Mouse (Mus musculus) NIH3T3 (cell line): ENCODE data around the gene Tmub2.
"Not testable (repeated sequence)": the region's sequence is repeated elsewhere in the genome, so short reads cannot be mapped to it uniquely, and the experiment has no call there.

Experiments used
- DNase-seq: peaks from one replicate; pipeline ENCODE4 v3.0.0-alpha.2; 2012; ENCODE audit warnings: low read depth

The Tmub2 gene

DNA sequence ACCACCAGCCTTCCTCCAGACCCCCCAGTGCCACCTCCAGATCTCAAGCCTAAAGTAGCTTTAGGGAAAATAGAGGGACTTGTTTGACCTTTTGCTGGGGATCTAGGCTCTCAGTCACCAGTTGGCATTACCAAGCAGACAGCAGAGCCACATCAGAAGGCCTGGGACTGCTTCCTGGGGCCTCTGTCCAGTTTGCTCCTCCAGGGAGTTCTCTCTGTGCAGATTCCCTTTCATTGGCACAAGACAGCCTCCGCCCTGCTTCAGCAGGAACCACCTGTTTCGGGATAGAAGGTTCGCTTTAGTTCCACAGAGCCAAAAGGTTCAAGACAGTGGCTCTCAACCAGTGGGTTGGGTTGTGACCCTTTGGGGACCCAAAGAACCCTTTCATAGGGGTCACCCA lies 5.1 kb upstream of the Tmub2 start:
- no peak for DNase-seq

DNA sequence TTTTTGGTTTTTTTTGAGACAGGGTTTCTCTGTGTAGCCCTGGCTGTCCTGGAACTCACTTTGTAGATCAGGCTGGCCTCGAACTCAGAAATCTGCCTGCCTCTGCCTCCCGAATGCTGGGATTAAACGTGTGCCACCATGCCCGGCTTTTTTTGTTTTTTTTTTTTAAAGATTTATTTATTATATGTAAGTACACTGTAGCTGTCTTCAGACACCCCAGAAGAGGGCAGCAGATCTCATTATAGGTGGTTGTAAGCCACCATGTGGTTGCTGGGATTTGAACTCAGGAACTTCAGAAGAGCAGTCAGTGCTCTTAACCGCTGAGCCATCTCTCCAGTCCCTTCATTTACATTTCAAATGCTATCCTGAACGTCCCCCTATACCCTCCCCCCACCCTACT lies 4.5 kb upstream of the Tmub2 start:
- DNase-seq, result not testable (repeated sequence)

DNA sequence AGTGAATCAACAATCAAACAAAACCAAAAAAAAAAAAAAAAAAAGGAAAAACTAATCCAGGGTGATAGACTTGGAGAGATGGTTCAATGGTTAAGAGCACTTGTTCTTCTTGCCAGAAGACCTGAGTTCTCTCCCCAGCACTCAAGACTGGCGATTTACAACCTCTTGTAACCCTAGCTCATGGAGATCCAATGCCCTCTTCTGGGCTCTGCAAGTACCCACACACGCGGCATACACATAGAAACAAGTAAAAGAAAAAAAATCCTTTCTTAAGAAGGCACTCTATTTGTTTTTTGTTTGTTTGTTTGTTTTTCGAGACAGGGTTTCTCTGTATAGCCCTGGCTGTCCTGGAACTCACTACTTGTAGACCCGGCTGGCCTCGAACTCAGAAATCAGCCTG lies 809 bp upstream of the Tmub2 start:
- no peak for DNase-seq

- no peak for DNase-seq
These were observed 534 bp downstream of the Tmub2 start for GRCm38 (mm10) chr11:102285095-102285834.

- DNase-seq, result no peak
These were observed 2.8 kb downstream of the Tmub2 start for GRCm38 (mm10) chr11:102287485-102287884.

DNA sequence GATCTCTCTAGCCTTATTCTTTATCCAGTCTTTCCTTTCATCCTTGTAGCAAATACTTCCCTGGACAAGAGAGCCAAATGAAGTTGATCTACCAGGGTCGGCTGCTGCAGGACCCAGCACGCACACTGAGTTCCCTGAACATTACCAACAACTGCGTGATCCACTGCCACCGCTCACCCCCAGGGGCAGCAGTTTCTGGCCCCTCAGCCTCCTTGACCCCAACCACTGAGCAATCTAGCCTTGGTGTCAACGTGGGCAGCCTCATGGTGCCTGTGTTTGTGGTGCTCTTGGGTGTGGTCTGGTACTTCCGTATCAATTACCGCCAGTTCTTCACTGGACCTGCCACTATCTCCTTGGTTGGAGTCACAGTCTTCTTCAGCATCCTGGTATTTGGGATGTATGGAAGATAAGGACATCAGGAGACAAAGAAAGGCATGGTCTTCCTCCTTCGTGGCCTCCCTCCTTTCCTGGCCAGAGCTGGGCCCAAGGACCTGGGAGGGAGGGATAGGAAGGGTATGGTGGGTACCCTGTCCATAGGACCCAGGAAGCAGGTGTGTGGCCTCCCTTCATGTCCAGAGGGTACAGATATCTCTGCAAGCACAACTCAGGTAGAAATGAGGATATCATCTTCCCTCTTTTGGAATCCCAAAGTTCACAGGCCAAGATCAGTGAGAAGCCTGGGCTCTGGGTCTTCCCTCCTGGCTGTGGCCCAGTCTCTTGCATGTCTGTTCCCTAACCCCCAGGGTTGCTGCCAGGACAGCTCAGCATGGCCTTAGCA lies 3.5 kb downstream of the Tmub2 start:
- no peak for DNase-seq

DNA sequence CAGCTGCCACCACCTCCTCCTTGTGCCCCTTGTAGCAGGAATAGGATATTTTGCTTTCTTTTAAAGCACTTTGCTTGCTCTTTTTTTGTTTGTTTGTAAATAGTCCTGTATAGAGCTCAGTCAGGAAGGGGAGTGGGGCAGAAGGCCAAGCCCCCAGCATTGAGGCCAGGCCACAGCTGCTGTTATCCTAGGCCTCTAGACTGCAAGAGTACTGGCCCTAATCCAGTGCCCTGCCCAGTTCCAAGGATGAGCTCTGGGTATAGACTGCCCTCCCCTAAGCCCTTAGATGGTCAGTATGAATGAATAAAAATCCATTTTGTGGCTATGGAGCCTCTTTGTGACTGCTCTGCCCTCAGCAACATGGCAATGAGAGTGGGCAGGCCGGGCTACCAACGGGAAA lies 4.2 kb downstream of the Tmub2 start:
- DNase-seq, result no peak

DNA sequence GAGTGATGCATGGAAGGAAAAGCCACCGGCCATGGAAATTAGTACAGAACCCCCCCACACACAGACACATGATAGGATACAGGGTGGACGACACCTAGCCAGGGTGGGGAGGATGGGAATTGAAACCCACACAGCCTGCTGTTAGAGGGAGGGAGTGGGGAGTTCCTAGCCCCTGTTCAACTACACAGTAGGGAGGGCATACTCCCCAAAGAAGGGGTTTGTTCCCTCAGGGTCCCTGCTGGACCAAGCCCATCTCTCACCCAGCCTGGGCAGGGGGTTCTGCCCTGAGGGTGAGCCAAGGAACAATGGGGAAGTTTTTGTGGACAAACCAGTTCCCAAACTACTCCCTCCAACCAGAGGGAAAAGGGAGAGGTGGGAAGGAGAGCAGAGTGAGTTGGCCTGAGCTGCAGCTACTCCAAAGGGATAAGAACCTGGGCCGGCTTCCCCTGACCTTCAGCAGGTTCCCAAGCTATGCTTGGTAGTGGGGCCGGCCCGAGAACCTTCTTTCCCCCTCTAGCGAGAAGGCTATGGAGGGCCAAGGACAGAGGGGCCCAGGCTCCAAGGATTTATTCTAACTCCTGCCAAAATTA lies 4.9 kb downstream of the Tmub2 start:
- no peak for DNase-seq

DNA sequence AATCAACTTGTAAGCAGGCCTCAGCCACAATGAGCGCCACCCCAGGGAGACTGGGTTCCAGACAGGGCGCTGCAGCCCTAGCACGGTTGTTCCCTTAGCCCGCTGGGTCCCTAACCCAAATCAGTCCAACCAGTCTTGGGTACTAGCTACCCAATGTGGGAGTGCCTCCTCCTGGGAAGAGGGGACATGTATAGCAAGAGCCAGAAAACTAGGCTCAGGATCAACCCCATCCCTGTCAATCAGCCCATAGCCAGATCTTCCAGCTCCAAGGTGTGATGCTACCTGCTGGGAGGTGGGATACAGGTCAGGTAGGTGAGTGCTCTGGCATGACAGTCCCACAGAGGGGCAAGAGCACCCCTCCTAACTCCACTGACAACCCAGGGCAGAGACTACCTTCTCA lies 5.4 kb downstream of the Tmub2 start:
- no peak for DNase-seq

- no peak for DNase-seq
These were observed 6.4 kb downstream of the Tmub2 start for GRCm38 (mm10) chr11:102291051-102291535.

- DNase-seq, result no peak
These were observed 9.2 kb downstream of the Tmub2 start for GRCm38 (mm10) chr11:102293971-102294370.

- DNase-seq, result no peak
These were observed 9.7 kb downstream of the Tmub2 start for GRCm38 (mm10) chr11:102294416-102294815.

DNA sequence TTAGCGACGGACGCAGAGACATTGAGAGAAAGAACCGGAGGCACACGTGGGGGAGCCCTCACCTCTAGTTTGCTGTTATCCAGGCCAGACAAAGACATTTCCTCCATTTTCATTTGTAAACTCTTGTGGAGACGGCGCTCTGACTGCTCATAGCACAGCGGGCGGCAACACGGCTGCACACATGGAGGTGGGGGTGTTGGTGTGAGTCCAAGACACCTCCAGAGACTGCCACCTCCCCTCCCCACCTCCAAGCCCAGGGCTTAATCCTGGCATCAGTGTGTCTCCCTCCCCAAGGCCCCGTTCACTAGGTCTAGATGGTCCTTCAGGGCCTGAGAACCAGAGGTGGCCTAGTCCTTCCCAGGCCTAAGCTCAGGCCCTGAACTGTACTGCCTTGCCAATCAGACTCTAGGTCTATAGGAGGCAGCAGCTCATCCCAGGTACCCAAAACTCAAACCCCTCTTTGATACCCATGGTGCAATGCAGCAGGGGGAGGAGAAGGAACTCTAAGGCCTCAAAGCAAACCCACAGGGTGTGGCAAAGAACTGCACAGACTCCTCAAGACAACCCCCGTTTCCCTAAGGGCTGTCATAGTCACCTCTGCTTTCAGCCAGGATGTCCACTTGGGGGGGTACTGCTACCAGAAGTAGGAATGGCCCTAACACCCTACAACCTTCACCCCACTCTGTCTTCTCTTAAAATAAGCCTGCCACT lies 10.3 kb downstream of the Tmub2 start:
- peak; percentile 72 for DNase-seq

DNA sequence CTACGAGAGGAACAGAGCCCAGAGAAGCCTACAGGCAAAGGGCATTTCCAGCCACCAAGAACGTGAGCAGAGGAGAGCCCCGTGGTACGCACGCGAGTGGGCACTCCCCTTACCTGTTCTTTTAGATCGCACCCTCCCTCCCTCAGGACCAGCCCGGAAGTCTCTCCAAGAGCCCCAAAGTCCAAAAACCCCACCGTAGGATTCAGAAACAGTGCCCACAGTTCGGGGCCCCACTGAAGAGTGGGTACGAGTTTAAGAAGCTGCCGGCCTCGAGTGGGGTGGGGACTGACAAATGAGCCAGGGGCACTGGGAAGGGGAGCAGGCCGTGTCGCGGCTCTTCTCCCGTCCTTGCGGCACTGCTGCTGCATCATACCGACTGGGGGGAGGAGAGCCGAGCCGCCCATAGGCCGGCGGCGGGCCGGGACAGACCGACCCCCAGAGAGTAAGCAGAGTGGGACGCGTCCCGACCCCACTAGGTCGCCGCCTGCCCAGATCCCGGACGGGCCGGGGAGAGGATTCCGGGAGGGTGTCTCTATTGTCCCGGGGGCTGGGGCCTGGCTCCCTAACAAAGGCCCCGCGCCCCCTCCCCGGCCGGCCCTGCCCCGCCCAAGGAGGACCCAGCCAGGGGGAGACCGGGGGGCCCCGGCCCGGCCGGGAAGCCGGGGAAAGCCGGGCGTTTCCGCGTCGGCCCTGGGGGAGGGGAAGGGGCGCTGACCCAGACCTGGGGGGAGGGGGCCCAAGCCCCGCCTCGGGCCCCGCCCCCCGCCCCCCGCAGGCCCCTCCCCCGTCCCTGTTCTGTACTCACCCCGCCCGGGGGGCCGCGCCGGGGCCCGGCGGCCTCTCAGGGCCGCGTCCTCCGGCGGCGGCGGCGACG lies 11.1 kb downstream of the Tmub2 start:
- DNase-seq, result peak; percentile 80

DNA sequence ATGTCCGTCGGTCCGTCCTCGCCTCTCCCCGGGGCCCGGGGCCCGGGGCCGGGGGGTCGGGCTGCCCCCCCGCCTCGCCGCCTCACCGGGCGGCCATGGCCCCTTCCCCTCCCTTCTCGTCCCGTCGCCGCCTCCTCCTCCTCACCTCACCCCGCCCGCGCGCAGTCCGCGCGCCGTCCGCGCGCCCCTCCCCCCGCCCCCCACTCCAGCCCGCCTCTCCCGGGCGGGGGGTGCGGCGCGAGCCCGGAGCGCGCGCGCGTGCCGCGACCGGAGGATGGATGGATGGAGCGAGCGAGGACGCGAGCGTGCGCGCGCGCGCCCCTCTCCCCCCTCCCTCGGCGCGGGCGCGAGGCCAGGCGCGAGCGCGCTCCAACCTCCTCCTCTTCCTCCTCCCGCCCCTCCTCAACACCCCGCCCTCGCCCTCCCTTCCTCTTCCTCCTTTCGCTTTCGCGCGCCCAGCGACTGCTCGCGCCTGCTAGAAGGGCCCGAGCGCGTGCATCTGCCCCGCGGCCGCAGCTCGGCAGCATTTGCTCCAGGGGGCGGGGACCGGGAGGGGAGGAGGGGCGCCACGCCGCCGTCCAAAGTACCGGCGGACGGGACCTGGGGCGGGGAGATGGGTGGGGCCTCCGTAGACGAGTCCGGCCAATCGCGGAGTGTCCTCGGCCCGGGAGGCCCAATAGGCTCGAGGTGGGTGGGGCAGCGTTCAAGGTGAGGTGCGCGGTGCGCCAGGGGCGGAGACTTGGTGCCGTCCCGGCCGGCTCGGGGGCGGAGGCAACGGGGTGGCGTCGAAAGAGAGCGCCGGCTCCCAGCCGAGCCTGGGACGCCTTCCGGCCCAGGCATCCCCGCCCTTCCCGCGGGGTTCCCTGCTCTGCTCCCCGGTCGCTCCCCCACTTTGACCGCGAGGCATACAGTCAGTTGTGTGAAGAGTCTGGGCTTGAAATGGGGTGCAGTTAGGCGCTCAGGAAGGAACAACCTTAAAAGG lies 12.1 kb downstream of the Tmub2 start, which contains the start of gene Atxn7l3:
Atxn7l3 (minus strand) TSS at position 141 of the 982 bp plus-strand sequence.
- peak; percentile 99 for DNase-seq

DNA sequence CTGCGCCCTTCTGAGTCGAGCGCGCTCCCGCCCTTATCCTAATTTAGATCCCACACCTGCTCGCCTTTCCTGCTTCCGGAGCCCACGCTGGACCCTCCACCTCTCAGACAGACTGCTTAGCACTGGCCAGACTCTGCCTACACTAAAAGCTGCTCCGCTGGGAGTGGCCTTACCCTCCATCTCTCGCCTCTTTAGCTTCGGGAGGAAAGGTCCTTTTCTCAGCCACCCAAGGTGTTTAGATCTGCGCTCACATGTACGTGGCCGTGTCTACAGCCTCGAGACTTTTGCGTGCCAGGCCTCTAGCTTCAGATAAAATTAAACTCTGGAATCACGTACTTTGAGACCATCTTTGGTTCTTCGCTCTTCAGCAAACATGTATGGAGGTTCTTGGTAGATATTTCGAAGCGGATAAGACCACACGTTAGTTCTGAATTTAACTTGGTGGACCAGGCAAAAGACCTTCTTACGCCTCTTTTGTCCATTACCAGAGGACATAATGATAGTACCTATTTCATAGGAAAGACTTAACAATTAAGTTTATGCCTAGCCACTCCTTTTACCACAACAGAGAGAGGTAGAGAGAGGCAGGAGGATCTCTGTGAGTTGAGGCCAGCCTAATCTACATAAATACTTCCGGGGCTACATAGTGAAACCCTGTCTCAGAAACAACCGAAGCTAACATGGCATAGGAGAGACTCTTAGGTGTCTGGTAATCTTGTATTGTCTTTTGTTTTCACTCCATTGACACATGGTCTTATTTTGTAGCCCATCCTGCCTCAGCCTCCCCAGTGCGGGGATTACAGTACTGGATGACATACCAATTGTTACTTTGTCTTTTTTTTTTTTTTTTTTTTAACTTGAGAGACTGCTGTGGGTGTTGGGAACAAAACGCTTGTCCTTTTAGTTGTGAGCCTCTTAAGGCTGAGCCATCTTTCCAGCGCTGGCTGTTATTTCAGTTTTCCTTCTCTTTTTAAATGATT lies 13.1 kb downstream of the Tmub2 start:
- DNase-seq, result no peak

DNA sequence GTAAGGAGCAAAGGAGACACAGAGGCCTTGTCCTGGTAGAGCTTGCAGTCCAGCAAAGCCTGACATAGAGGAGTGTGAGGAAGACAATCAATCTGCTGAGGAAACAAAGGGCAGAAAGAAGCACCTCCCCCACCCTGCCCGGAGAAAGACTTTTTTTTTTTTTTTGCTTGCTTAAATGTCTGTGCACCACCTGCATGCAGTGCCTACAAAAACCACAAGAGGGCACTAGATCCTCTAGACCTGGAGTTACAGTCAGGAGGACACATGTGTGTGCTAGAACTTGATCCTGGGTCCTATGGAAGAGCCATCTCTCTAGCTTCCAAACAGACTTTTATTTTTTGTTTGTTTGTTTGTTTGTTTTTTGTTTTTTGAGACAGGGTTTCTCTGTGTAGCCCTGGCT lies 15.1 kb downstream of the Tmub2 start:
- peak; percentile 86 for DNase-seq

- DNase-seq, result no peak
These were observed 19.4 kb downstream of the Tmub2 start for GRCm38 (mm10) chr11:102304141-102304540.

GRCm38 (mm10) chr11:102305359-102305758 lies 20.6 kb downstream of the Tmub2 start:
- no peak for DNase-seq
